Mouse (Mus musculus): ENCODE results near the gene Lmtk3. TPM values are rescaled to one million over a fixed set of nuclear protein-coding genes. Genes with fewer than 3 reads are reported as not detected.

The Lmtk3 gene
- total RNA-seq, 2 experiments from 2014 or later, result 4.2 to 8.3 TPM

Other genes starting within 250 kb of the Lmtk3 start
- 1 to 10 TPM in 1 of 2 experiments, under 1 TPM in 1; 0.93 to 1.4 TPM for gene Hsd17b14, start 228.8 kb upstream of the Lmtk3 start, total RNA-seq (2021)
- gene Bcat2, start 213.6 kb upstream of the Lmtk3 start, total RNA-seq (2021), result 100 to 1,000 TPM; 114 to 118 TPM
- gene Fgf21, start 168.2 kb upstream of the Lmtk3 start, total RNA-seq (2021), result 10 to 100 TPM in 1 of 2 experiments, 1 to 10 TPM in 1; 1.3 to 21.9 TPM
- under 1 TPM in 1 of 2 experiments, not detected in 1; 0.21 TPM for gene Fut1, start 166.4 kb upstream of the Lmtk3 start, total RNA-seq (2021)
- under 1 TPM; 0.39 to 0.73 TPM for gene Izumo1, start 161.9 kb upstream of the Lmtk3 start, total RNA-seq (2021)
- gene Rasip1, start 156.2 kb upstream of the Lmtk3 start, total RNA-seq (2021), result 10 to 100 TPM; 35.6 to 37.9 TPM
- 10 to 100 TPM in 1 of 2 experiments, 1 to 10 TPM in 1; 8.3 to 13.2 TPM for gene Mamstr, start 143.8 kb upstream of the Lmtk3 start, total RNA-seq (2021)
- not detected for gene Fut2, start 117.3 kb upstream of the Lmtk3 start, total RNA-seq (2021)
- under 1 TPM in 1 of 2 experiments, not detected in 1; 0.39 TPM for gene Ntn5, start 99.7 kb upstream of the Lmtk3 start, total RNA-seq (2021)
- under 1 TPM; 0.21 to 0.30 TPM for gene Sec1, start 89.3 kb upstream of the Lmtk3 start, total RNA-seq (2021)
- 10 to 100 TPM in 1 of 2 experiments, 1 to 10 TPM in 1; 7.6 to 14.5 TPM for gene Car11, start 83.9 kb upstream of the Lmtk3 start, total RNA-seq (2021)
- gene Dbp, start 78.7 kb upstream of the Lmtk3 start, total RNA-seq (2021), result 10 to 100 TPM; 21.4 to 62.3 TPM
- 1,000 to 10,000 TPM; 1,029 to 1,042 TPM for gene Rpl18, start 68.3 kb upstream of the Lmtk3 start, total RNA-seq (2021)
- gene Sphk2, start 65.7 kb upstream of the Lmtk3 start, total RNA-seq (2021), result 10 to 100 TPM; 28.0 to 28.8 TPM
- gene Fam83e, start 62.5 kb upstream of the Lmtk3 start, total RNA-seq (2021), result under 1 TPM; 0.27 to 0.33 TPM
- not detected for gene Spaca4, start 57.9 kb upstream of the Lmtk3 start, total RNA-seq (2021)
- under 1 TPM; 0.39 to 0.45 TPM for gene Sult2b1, start 931 bp downstream of the Lmtk3 start, total RNA-seq (2021)
- 100 to 1,000 TPM in 1 of 2 experiments, 10 to 100 TPM in 1; 88.5 to 107 TPM for gene Cyth2, start 30.8 kb downstream of the Lmtk3 start, total RNA-seq (2021)
- gene Kcnj14, start 41.0 kb downstream of the Lmtk3 start, total RNA-seq (2021), result under 1 TPM; 0.24 to 0.51 TPM
- gene Grwd1, start 47.2 kb downstream of the Lmtk3 start, total RNA-seq (2021), result 10 to 100 TPM; 23.7 to 27.5 TPM
- gene Kdelr1, start 89.0 kb downstream of the Lmtk3 start, total RNA-seq (2021), result 100 to 1,000 TPM; 126 to 132 TPM
- gene Grin2d, start 94.6 kb downstream of the Lmtk3 start, total RNA-seq (2021), result 1 to 10 TPM in 1 of 2 experiments, under 1 TPM in 1; 0.72 to 1.2 TPM
- gene Syngr4, start 113.0 kb downstream of the Lmtk3 start, total RNA-seq (2021), result under 1 TPM in 1 of 2 experiments, not detected in 1; 0.30 TPM
- 10 to 100 TPM; 85.8 to 88.1 TPM for gene Tmem143, start 113.2 kb downstream of the Lmtk3 start, total RNA-seq (2021)
- gene Emp3, start 137.7 kb downstream of the Lmtk3 start, total RNA-seq (2021), result 100 to 1,000 TPM; 156 to 158 TPM
- gene Ccdc114, start 140.3 kb downstream of the Lmtk3 start, total RNA-seq (2021), result 1 to 10 TPM; 6.1 to 7.2 TPM
- gene Abcc6, start 246.6 kb downstream of the Lmtk3 start, total RNA-seq (2021), result 10 to 100 TPM in 1 of 2 experiments, 1 to 10 TPM in 1; 8.2 to 13.6 TPM
- gene Nomo1, start 250.0 kb downstream of the Lmtk3 start, total RNA-seq (2021), result 10 to 100 TPM; 50.4 to 50.6 TPM